Mouse (Mus musculus) midbrain, embryonic 10.5 days (tissue): ENCODE data around the gene Rtp4. TPM values are rescaled to one million over a fixed set of nuclear protein-coding genes. Genes with fewer than 3 reads are reported as not detected.

Experiments used
- DNase-seq: peaks from one replicate; pipeline ENCODE4 v3.0.0-alpha.2; 2017; ENCODE audit warnings: low spot score
- H3K27ac ChIP-seq: fragments of 300-500 bp; sonication (generic); replicated peaks from 2 replicates; pipeline ENCODE4 v1.5.1; 2016; ENCODE audit warnings: mild to moderate bottlenecking
- H3K27me3 ChIP-seq: fragments of 300-500 bp; sonication (generic); 2 replicates; pipeline ENCODE4 v1.6.1; 2016; ENCODE audit warnings: low read depth, mild to moderate bottlenecking; ENCODE audit not compliant: poor library complexity, severe bottlenecking
- H3K36me3 ChIP-seq: fragments of 300-500 bp; sonication (generic); 2 replicates; pipeline ENCODE4 v1.6.1; 2016; ENCODE audit warnings: mild to moderate bottlenecking, moderate library complexity
- H3K4me1 ChIP-seq: fragments of 300-500 bp; sonication (generic); 2 replicates; pipeline ENCODE4 v1.6.1; 2016
- H3K4me3 ChIP-seq: fragments of 300-500 bp; sonication (generic); 2 replicates; pipeline ENCODE4 v1.5.1; 2016; ENCODE audit warnings: mild to moderate bottlenecking, moderate library complexity
- H3K9me3 ChIP-seq: fragments of 300-500 bp; sonication (generic); replicated peaks from 2 replicates; pipeline ENCODE4 v1.6.1; 2016; ENCODE audit warnings: mild to moderate bottlenecking
- WGBS: fragments of 180-500 bp; shearing (Covaris S2); methylation state at CpG from one replicate; pipeline ENCODE4 v1.1.7; 2016; 5-methylcytosine and 5-hydroxymethylcytosine counted together
- polyA plus RNA-seq: library from polyadenylated mRNA; unstranded; fragments of >200 nt; fragmentation: Nextera tagmentation; extraction: Ambion mirVana; gene quantifications from 2 replicates; pipeline ENCODE4 v1.2.1, GENCODE M21; 2016

The Rtp4 gene
- polyA plus RNA-seq, 1 experiment from 2014 or later: 0.69 TPM

DNA sequence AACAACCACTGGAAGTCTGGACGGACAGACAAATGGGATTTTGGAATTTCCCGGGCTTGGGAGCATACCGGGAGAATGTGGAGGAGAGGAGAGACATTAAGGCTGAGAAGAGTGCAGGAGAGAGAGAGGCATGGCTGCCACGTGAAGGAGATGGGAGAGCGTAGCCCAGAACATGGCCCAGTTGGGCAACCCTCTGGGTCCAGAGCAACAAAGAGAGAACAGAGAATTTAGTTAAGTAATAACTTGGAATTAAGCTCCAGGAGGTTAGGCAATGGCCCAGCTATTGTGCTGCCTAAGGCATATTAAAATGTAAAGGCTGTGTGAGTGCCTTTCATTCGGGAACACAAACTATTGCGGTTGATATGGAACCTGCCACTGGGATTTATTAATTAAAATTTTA, 86.6 kb downstream of the Rtp4 start:
- no peak overlapping the region for H3K4me3 ChIP-seq
- H3K9me3 ChIP-seq: no peaks in the 10 kb centered on the region
- no peak for DNase-seq
- H3K36me3 ChIP-seq: no peaks in the 10 kb centered on the region
- no peak overlapping the region for H3K27ac ChIP-seq
- H3K4me1 ChIP-seq: peaks cover 6% of the 10 kb centered on the region; the same call in 1 of the 2 replicates
- WGBS: 94% methylated on average over 7 of the region's 7 CpGs
- no peaks in the 10 kb centered on the region for H3K27me3 ChIP-seq

DNA sequence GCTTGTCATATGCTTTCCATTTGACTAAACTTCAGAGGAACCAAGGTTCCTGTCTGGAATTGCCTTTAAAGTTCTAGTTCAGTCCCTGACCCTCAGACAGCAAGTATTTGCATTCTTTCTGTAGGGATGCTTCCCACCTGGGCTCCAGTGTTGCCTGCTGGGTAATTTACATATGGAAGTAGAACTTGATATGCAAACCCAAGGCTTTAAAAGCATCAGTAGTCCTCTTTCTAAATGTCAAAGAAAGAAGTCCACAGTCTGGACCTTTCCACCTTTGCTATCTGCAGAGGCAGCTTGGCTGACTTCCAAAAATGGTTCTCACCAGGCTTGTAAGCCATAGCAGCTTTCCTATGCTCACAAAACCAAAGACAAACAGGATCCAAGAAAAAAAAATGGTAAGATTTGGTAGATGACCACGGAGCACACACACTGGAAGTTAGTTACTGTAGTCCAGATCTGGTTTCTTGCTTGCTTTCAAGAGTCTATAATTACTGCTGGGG, 87.9 kb downstream of the Rtp4 start:
- no peaks in the 10 kb centered on the region for H3K27me3 ChIP-seq
- 43% methylated on average over 1 of the region's 1 CpGs for WGBS
- no peaks in the 10 kb centered on the region for H3K36me3 ChIP-seq
- H3K4me1 ChIP-seq: peaks cover 6% of the 10 kb centered on the region; the same call in 1 of the 2 replicates
- no peaks in the 10 kb centered on the region for H3K9me3 ChIP-seq
- no peak overlapping the region for H3K4me3 ChIP-seq
- DNase-seq: no peak
- no peak overlapping the region for H3K27ac ChIP-seq

DNA sequence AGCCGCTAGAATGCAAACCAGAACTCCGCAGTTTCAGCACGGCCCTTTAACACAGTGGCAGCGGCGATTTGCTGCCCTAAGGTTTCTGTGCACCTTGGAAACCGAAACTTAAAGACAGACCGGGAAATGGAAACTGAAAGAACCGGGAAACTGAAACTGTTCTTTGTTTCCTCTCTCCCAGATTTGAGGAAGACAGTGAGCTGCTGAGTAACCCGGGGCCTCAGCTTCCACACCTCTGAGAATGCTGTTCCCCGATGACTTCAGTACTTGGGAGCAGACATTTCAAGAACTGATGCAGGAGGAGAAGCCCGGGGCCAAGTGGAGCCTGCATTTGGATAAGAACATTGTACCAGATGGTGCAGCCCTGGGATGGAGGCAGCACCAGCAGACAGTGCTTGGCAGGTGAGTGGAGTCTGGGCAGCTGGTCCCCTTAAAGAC, 89.7 kb downstream of the Rtp4 start:
- DNase-seq: no peak
- Histone ChIP-seq H3K4me3 (no peak overlapping the region), H3K9me3 (no peaks in the 10 kb centered on the region), H3K4me1 (peaks cover 6% of the 10 kb centered on the region; the same call in 1 of the 2 replicates), H3K36me3 (no peaks in the 10 kb centered on the region), H3K27ac (0 out of 2 replicates have a peak overlapping the region, but pooled peaks have one; percentile 17), H3K27me3 (no peaks in the 10 kb centered on the region)
- 47% methylated on average over 11 of the region's 11 CpGs for WGBS

DNA sequence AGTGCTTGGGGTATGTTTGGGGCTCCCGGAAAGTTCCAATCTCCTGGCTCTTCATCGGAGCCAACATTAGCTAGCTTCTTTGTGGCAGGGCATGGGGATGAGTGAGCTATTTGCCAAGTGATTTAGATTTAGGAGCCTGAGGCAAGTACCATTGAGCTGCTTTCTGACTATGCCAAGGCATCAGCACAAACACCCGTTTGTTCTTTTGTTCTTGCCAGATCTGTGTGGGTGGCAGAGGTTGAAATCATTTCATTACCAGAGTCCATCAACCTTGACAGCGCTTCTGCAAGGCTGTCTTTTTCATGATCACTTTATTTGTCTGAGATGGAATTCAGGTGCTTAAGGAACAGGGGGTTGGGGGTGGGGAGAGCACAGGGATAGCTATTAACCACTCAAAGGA, 104.1 kb downstream of the Rtp4 start:
- WGBS: 78% methylated on average over 4 of the region's 4 CpGs
- H3K4me3 ChIP-seq: no peak overlapping the region
- no peaks in the 10 kb centered on the region for H3K9me3 ChIP-seq
- no peaks in the 10 kb centered on the region for H3K27me3 ChIP-seq
- DNase-seq: no peak
- no peaks in the 10 kb centered on the region for H3K36me3 ChIP-seq
- no peak overlapping the region for H3K27ac ChIP-seq
- H3K4me1 ChIP-seq: no peaks in the 10 kb centered on the region

DNA sequence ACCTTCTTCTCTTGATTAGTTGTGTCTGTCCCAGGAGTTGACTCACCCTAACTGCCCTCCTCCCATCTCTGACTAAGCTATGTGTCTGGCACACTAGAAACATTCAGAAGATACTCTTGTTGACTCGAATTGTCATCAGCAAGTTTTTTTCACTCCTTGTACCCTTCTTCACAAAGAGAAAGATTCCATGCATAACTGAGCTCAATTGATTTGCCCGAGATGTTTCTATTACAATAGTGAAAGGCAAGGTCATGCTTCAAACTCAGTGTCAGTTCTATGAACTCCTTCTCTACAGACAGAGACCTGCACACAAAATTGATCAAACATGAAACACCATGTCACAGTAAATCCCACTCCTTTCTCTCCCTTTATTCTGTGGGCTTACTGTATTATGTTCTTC, 111.4 kb downstream of the Rtp4 start:
- H3K27ac ChIP-seq: no peak overlapping the region
- no peak overlapping the region for H3K4me3 ChIP-seq
- no peaks in the 10 kb centered on the region for H3K36me3 ChIP-seq
- 81% methylated on average over 2 of the region's 2 CpGs for WGBS
- H3K9me3 ChIP-seq: no peaks in the 10 kb centered on the region
- H3K4me1 ChIP-seq: no peaks in the 10 kb centered on the region
- DNase-seq: no peak
- no peaks in the 10 kb centered on the region for H3K27me3 ChIP-seq

DNA sequence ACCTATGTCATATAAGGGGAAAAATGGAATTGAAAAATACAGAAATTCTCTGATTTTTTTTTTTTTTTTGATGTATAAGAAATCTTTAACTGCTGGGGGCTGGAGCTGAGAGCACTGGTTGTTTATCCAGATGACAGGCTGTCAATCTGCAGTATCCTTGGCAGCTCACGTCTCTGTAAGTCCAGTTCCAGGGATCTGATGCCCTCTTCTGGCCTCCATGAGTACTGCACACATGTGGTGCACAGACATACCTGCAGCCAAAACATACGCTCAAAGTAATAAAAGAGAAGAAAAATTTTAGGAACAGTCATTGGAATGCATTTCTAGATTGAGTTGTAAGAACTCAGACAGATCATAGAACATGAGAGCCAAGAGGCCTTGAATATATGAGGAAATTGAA, 112.6 kb downstream of the Rtp4 start:
- H3K36me3 ChIP-seq: no peaks in the 10 kb centered on the region
- H3K27ac ChIP-seq: no peak overlapping the region
- no peak for DNase-seq
- H3K27me3 ChIP-seq: no peaks in the 10 kb centered on the region
- no peaks in the 10 kb centered on the region for H3K4me1 ChIP-seq
- WGBS: 63% methylated on average over 2 of the region's 2 CpGs
- no peaks in the 10 kb centered on the region for H3K9me3 ChIP-seq
- H3K4me3 ChIP-seq: no peak overlapping the region

DNA sequence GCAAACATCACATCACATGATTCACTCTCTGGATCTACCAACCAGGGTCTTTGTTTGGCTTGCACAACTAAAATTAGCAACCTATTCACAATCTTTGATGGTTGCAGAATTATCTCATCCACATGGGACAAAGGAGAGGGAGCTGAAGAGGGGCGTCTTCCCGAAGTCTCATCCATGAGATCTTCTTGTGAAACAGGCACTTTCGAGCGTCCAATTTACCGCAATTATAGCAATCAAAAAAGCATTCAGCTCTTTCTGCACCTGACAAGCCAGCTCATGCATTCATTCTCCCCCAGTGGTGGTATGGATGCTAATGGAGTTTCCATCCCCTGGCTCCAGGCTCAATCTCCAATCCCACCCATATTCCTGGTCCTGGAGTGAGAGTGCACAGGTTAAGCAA, 132.9 kb downstream of the Rtp4 start:
- WGBS: 92% methylated on average over 5 of the region's 5 CpGs
- H3K4me3 ChIP-seq: no peak overlapping the region
- no peaks in the 10 kb centered on the region for H3K27me3 ChIP-seq
- no peak for DNase-seq
- no peaks in the 10 kb centered on the region for H3K4me1 ChIP-seq
- H3K36me3 ChIP-seq: no peaks in the 10 kb centered on the region
- H3K27ac ChIP-seq: no peak overlapping the region
- H3K9me3 ChIP-seq: no peaks in the 10 kb centered on the region

DNA sequence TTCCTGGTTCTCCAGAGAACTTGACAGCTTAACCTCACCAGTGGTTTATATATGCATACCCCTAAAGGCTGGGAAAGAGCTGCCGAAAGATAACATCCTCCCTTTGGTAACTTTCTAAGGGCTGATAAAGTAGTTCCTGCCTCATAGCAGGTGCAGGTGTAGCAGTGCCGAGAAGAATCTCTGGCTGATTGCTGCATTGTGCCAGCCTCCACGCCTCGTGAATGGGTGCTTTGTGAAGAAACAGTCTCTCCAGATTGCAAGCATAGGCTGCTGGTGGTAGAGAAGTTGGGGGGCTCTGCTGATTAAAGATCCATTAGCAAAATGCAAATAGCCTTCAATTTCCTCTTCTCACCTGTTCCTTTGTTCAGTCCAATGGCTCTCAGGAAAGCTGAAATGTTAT, 133.4 kb downstream of the Rtp4 start:
- Histone ChIP-seq H3K36me3 (no peaks in the 10 kb centered on the region), H3K4me1 (no peaks in the 10 kb centered on the region), H3K27me3 (no peaks in the 10 kb centered on the region), H3K9me3 (no peaks in the 10 kb centered on the region), H3K4me3 (no peak overlapping the region), H3K27ac (no peak overlapping the region)
- 87% methylated on average over 4 of the region's 4 CpGs for WGBS
- DNase-seq: no peak

DNA sequence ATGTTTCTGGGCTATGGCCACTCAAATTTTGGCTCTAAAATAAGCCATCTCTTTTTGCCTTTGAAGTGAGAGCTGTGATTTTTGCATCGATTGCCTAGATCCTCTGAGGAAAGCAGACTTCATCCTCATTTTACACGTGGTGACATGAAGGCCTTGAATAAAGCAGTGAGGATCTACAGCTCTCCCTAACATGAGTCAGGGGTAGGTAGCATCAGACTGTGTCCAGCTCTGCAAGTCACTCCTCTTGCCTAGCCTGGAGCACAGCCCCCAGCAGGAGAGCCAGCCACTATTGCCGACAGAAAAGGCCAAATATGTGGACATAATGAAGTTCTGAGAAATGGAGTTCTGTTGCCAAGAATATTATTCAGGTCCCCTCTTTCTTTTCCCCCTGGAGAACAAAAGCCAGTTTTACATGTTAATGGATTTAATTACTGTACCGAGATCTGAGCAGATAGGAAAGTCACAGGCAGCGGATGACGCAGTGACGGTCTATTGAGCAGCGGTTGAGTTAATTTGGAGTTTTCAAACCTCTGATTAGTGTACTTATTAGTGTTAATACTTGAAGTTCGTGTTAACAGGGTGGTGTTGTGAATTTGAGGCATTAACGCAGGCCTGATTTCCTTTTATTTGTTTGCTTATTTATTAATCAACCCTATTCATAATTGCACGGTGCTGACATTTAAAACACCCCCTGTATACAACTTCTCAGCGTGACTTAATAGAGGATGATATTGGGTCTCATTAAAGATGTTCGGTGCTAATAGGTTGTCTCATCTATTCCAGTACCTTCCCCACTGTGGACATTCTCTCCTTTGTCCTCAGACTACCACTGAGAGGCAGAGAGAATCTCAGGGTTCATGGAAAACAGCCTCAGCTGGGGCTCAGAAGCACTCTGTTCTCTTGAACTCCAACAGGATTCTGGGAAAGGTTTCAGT, 139.8 kb downstream of the Rtp4 start:
- no peak for DNase-seq
- H3K27me3 ChIP-seq: no peaks in the 10 kb centered on the region
- no peaks in the 10 kb centered on the region for H3K9me3 ChIP-seq
- whole genome bisulfite sequencing: 87% methylated on average over 13 of the region's 13 CpGs
- no peak overlapping the region for H3K27ac ChIP-seq
- H3K4me3 ChIP-seq: no peak overlapping the region
- no peaks in the 10 kb centered on the region for H3K36me3 ChIP-seq
- H3K4me1 ChIP-seq: no peaks in the 10 kb centered on the region

Other genes starting within 250 kb of the Rtp4 start
- not detected in 2 replicates for gene Rtp1, start 91.2 kb upstream of the Rtp4 start, polyA plus RNA-seq
- gene Masp1, start 524 bp downstream of the Rtp4 start, polyA plus RNA-seq: 6.4 and 15.8 TPM in 2 replicates